Mouse (Mus musculus): ENCODE measurements at regions not wholly inside any gene's neighbourhood (a gene's known extent, or its start where the extent isn't known, plus 50 kb on each side); places are given as distances from the start of the nearest gene placed in this dataset.

GRCm38 (mm10) chr1:88878831-88879230 is 176.8 kb upstream of the Arl4c start:
- no peaks in the 10 kb centered on the region for H3K36me3 ChIP-seq (ENCODE audit: control insufficient read depth, insufficient read depth, low read length)
- no peak overlapping the region for H3K9ac ChIP-seq (ENCODE audit: low read length)
- no peak for DNase-seq (ENCODE audit: low spot score)
- H3K27ac ChIP-seq (replicated peaks; ENCODE audit: low read depth, low read length): no peak overlapping the region
- WGBS: 78% methylated on average over 10 of the region's 10 CpGs
- H3K27me3 ChIP-seq (ENCODE audit: control insufficient read depth, insufficient read depth, low read length): no peaks in the 10 kb centered on the region
- no peak overlapping the region for H3K4me3 ChIP-seq (ENCODE audit: low read depth, low read length)
- H3K9me3 ChIP-seq (ENCODE audit: control insufficient read depth, low read length): no peaks in the 10 kb centered on the region
- no peaks in the 10 kb centered on the region for H3K4me1 ChIP-seq (ENCODE audit: control insufficient read depth, insufficient read depth, low read length)
- no peak for ATAC-seq (ENCODE audit: insufficient number of reproducible peaks, low FRiP score, low TSS enrichment, low read depth)
- no peak overlapping the region for H3K4me2 ChIP-seq (ENCODE audit: low read depth, severe bottlenecking)

- DNase-seq (ENCODE audit: low spot score) (no peak), ATAC-seq (ENCODE audit: insufficient number of reproducible peaks, low FRiP score, low TSS enrichment, low read depth) (no peak)
- WGBS: 83% methylated on average over 5 of the region's 5 CpGs
These were observed 177.3 kb upstream of the Arl4c start for GRCm38 (mm10) chr1:88879367-88879766.

GRCm38 (mm10) chr1:88891041-88891440 is 179.2 kb upstream of the Sh3bp4 start:
- 87% methylated on average over 4 of the region's 4 CpGs for WGBS
- Histone ChIP-seq H3K4me3 (ENCODE audit: low read depth, low read length) (no peak overlapping the region), H3K9ac (ENCODE audit: low read length) (no peak overlapping the region), H3K36me3 (ENCODE audit: control insufficient read depth, insufficient read depth, low read length) (no peaks in the 10 kb centered on the region), H3K27me3 (ENCODE audit: control insufficient read depth, insufficient read depth, low read length) (no peaks in the 10 kb centered on the region), H3K4me1 (ENCODE audit: control insufficient read depth, insufficient read depth, low read length) (no peaks in the 10 kb centered on the region), H3K27ac (replicated peaks; ENCODE audit: low read depth, low read length) (no peak overlapping the region), H3K9me3 (ENCODE audit: control insufficient read depth, low read length) (no peaks in the 10 kb centered on the region), H3K4me2 (ENCODE audit: low read depth, severe bottlenecking) (no peak overlapping the region)
- ATAC-seq (ENCODE audit: insufficient number of reproducible peaks, low FRiP score, low TSS enrichment, low read depth) (no peak), DNase-seq (ENCODE audit: low spot score) (no peak)

More at GRCm38 (mm10) chr1:88879367-88879766, 177.3 kb upstream of the Arl4c start:
- H3K9me3 ChIP-seq (ENCODE audit: control insufficient read depth, low read length): no peaks in the 10 kb centered on the region
- no peak overlapping the region for H3K4me2 ChIP-seq (ENCODE audit: low read depth, severe bottlenecking)
- H3K27ac ChIP-seq (replicated peaks; ENCODE audit: low read depth, low read length): no peak overlapping the region
- no peaks in the 10 kb centered on the region for H3K36me3 ChIP-seq (ENCODE audit: control insufficient read depth, insufficient read depth, low read length)
- H3K9ac ChIP-seq (ENCODE audit: low read length): no peak overlapping the region
- H3K27me3 ChIP-seq (ENCODE audit: control insufficient read depth, insufficient read depth, low read length): no peaks in the 10 kb centered on the region
- H3K4me3 ChIP-seq (ENCODE audit: low read depth, low read length): no peak overlapping the region
- no peaks in the 10 kb centered on the region for H3K4me1 ChIP-seq (ENCODE audit: control insufficient read depth, insufficient read depth, low read length)

- no peak overlapping the region for H3K4me3 ChIP-seq (ENCODE audit: low read depth, low read length)
- H3K9me3 ChIP-seq (ENCODE audit: control insufficient read depth, low read length): no peaks in the 10 kb centered on the region
- no peak overlapping the region for H3K27ac ChIP-seq (replicated peaks; ENCODE audit: low read depth, low read length)
- no peaks in the 10 kb centered on the region for H3K4me1 ChIP-seq (ENCODE audit: control insufficient read depth, insufficient read depth, low read length)
- no peak overlapping the region for H3K4me2 ChIP-seq (ENCODE audit: low read depth, severe bottlenecking)
- H3K27me3 ChIP-seq (ENCODE audit: control insufficient read depth, insufficient read depth, low read length): no peaks in the 10 kb centered on the region
- ATAC-seq (ENCODE audit: insufficient number of reproducible peaks, low FRiP score, low TSS enrichment, low read depth): no peak
- WGBS: 90% methylated on average over 8 of the region's 8 CpGs
- DNase-seq (ENCODE audit: low spot score): no peak
- H3K9ac ChIP-seq (ENCODE audit: low read length): no peak overlapping the region
- H3K36me3 ChIP-seq (ENCODE audit: control insufficient read depth, insufficient read depth, low read length): no peaks in the 10 kb centered on the region
These were observed 167.8 kb upstream of the Sh3bp4 start for GRCm38 (mm10) chr1:88902426-88902825.

- Histone ChIP-seq H3K9me3 (ENCODE audit: control insufficient read depth, low read length) (no peaks in the 10 kb centered on the region), H3K36me3 (ENCODE audit: control insufficient read depth, insufficient read depth, low read length) (no peaks in the 10 kb centered on the region), H3K4me2 (ENCODE audit: low read depth, severe bottlenecking) (no peak overlapping the region), H3K4me3 (ENCODE audit: low read depth, low read length) (no peak overlapping the region), H3K4me1 (ENCODE audit: control insufficient read depth, insufficient read depth, low read length) (no peaks in the 10 kb centered on the region), H3K9ac (ENCODE audit: low read length) (no peak overlapping the region), H3K27me3 (ENCODE audit: control insufficient read depth, insufficient read depth, low read length) (no peaks in the 10 kb centered on the region), H3K27ac (replicated peaks; ENCODE audit: low read depth, low read length) (no peak overlapping the region)
- DNase-seq (ENCODE audit: low spot score): no peak
- no peak for ATAC-seq (ENCODE audit: insufficient number of reproducible peaks, low FRiP score, low TSS enrichment, low read depth)
- 91% methylated on average over 14 of the region's 14 CpGs for WGBS
These were observed 162.3 kb upstream of the Sh3bp4 start for GRCm38 (mm10) chr1:88907766-88908463.

- Histone ChIP-seq H3K4me2 (ENCODE audit: low read depth, severe bottlenecking) (no peak overlapping the region), H3K9me3 (ENCODE audit: control insufficient read depth, low read length) (no peaks in the 10 kb centered on the region), H3K36me3 (ENCODE audit: control insufficient read depth, insufficient read depth, low read length) (no peaks in the 10 kb centered on the region), H3K4me1 (ENCODE audit: control insufficient read depth, insufficient read depth, low read length) (no peaks in the 10 kb centered on the region), H3K27ac (replicated peaks; ENCODE audit: low read depth, low read length) (no peak overlapping the region), H3K27me3 (ENCODE audit: control insufficient read depth, insufficient read depth, low read length) (no peaks in the 10 kb centered on the region), H3K4me3 (ENCODE audit: low read depth, low read length) (no peak overlapping the region), H3K9ac (ENCODE audit: low read length) (no peak overlapping the region)
- DNase-seq (ENCODE audit: low spot score) (no peak), ATAC-seq (ENCODE audit: insufficient number of reproducible peaks, low FRiP score, low TSS enrichment, low read depth) (no peak)
- 73% methylated on average over 8 of the region's 8 CpGs for WGBS
These were observed 161.5 kb upstream of the Sh3bp4 start for GRCm38 (mm10) chr1:88908683-88909082.

GRCm38 (mm10) chr1:88909314-88909713 is 160.9 kb upstream of the Sh3bp4 start:
- 80% methylated on average over 4 of the region's 4 CpGs for WGBS
- Histone ChIP-seq H3K27me3 (ENCODE audit: control insufficient read depth, insufficient read depth, low read length) (no peaks in the 10 kb centered on the region), H3K9ac (ENCODE audit: low read length) (no peak overlapping the region), H3K4me3 (ENCODE audit: low read depth, low read length) (no peak overlapping the region), H3K9me3 (ENCODE audit: control insufficient read depth, low read length) (no peaks in the 10 kb centered on the region), H3K4me1 (ENCODE audit: control insufficient read depth, insufficient read depth, low read length) (no peaks in the 10 kb centered on the region), H3K4me2 (ENCODE audit: low read depth, severe bottlenecking) (no peak overlapping the region), H3K36me3 (ENCODE audit: control insufficient read depth, insufficient read depth, low read length) (no peaks in the 10 kb centered on the region), H3K27ac (replicated peaks; ENCODE audit: low read depth, low read length) (no peak overlapping the region)
- ATAC-seq (ENCODE audit: insufficient number of reproducible peaks, low FRiP score, low TSS enrichment, low read depth): no peak
- no peak for DNase-seq (ENCODE audit: low spot score)

- no peaks in the 10 kb centered on the region for H3K9me3 ChIP-seq (ENCODE audit: control insufficient read depth, low read length)
- H3K27ac ChIP-seq (replicated peaks; ENCODE audit: low read depth, low read length): no peak overlapping the region
- no peak for DNase-seq (ENCODE audit: low spot score)
- no peak overlapping the region for H3K4me2 ChIP-seq (ENCODE audit: low read depth, severe bottlenecking)
- no peak overlapping the region for H3K9ac ChIP-seq (ENCODE audit: low read length)
- 83% methylated on average over 6 of the region's 6 CpGs for WGBS
- no peak overlapping the region for H3K4me3 ChIP-seq (ENCODE audit: low read depth, low read length)
- H3K36me3 ChIP-seq (ENCODE audit: control insufficient read depth, insufficient read depth, low read length): no peaks in the 10 kb centered on the region
- ATAC-seq (ENCODE audit: insufficient number of reproducible peaks, low FRiP score, low TSS enrichment, low read depth): no peak
- no peaks in the 10 kb centered on the region for H3K4me1 ChIP-seq (ENCODE audit: control insufficient read depth, insufficient read depth, low read length)
- no peaks in the 10 kb centered on the region for H3K27me3 ChIP-seq (ENCODE audit: control insufficient read depth, insufficient read depth, low read length)
These were observed 160.2 kb upstream of the Sh3bp4 start for GRCm38 (mm10) chr1:88909864-88910573.
